Mouse (Mus musculus): Measurements from ENCODE around the gene Dhx8. TPM values are rescaled to one million over a fixed set of nuclear protein-coding genes. Genes with fewer than 3 reads are reported as not detected.

The Dhx8 gene
- polyA plus RNA-seq, 1 experiment from 2014 or later, result 20.4 TPM

GRCm38 (mm10) chr11:101785143-101785851, 52.6 kb downstream of the Dhx8 start, which contains the start of gene Etv4:
Etv4 (minus strand) TSS chr11:101785371.
- TF ChIP-seq CTCF (IDR thresholded peaks at IDR 0.05; ENCODE audit: low read depth), result no peak
- WGBS, result 0% methylated on average over 34 of the region's 35 CpGs
- Histone ChIP-seq H3K9me3 (replicated peaks; ENCODE audit: low read length) (no peaks in the 10 kb centered on the region), H3K36me3 (ENCODE audit: insufficient read depth, low read length) (no peaks in the 10 kb centered on the region), H3K27me3 (ENCODE audit: insufficient read depth, low read length) (peaks cover 21% of the 10 kb centered on the region), H3K4me2 (ENCODE audit: low read length) (peak within 1 kb of the TSS; percentile 94), H3K9ac (ENCODE audit: low read depth, low read length) (peak within 1 kb of the TSS; percentile 65), H3K27ac (peak within 1 kb of the TSS; percentile 70), H3K4me1 (replicated peaks; ENCODE audit: insufficient read depth, low read length) (peaks cover 18% of the 10 kb centered on the region; the same call in 1 of the 2 replicates), H3K4me3 (replicated peaks; ENCODE audit: low read depth, low read length) (peak within 1 kb of the TSS; percentile 53)
- ATAC-seq (replicated peaks; ENCODE audit: low FRiP score, low read depth) (peak; percentile 76), DNase-seq (ENCODE audit: low spot score) (peak; percentile 98)

GRCm38 (mm10) chr11:101785852-101786205, 53.1 kb downstream of the Dhx8 start:
- 0 out of 2 replicates have a peak overlapping the region, but pooled peaks have one; percentile 19 for H3K27ac ChIP-seq
- DNase-seq (ENCODE audit: low spot score), result no peak
- no peaks in the 10 kb centered on the region for H3K9me3 ChIP-seq (replicated peaks; ENCODE audit: low read length)
- WGBS, result 11% methylated on average over 7 of the region's 7 CpGs
- no peak for TF ChIP-seq CTCF (IDR thresholded peaks at IDR 0.05; ENCODE audit: low read depth)
- H3K27me3 ChIP-seq (ENCODE audit: insufficient read depth, low read length), result peaks cover 21% of the 10 kb centered on the region
- H3K4me1 ChIP-seq (replicated peaks; ENCODE audit: insufficient read depth, low read length), result peaks cover 22% of the 10 kb centered on the region
- ATAC-seq (replicated peaks; ENCODE audit: low FRiP score, low read depth), result no peak
- no peak overlapping the region for H3K9ac ChIP-seq (ENCODE audit: low read depth, low read length)
- no peaks in the 10 kb centered on the region for H3K36me3 ChIP-seq (ENCODE audit: insufficient read depth, low read length)
- H3K4me3 ChIP-seq (replicated peaks; ENCODE audit: low read depth, low read length), result peak overlapping the region; percentile 31
- peak overlapping the region; percentile 94 for H3K4me2 ChIP-seq (ENCODE audit: low read length)

- no peak for DNase-seq (ENCODE audit: low spot score)
- H3K27ac ChIP-seq, result peak overlapping the region; percentile 25; the same call in 1 of the 2 replicates
- H3K4me1 ChIP-seq (replicated peaks; ENCODE audit: insufficient read depth, low read length), result peaks cover 29% of the 10 kb centered on the region
- no peak overlapping the region for H3K4me3 ChIP-seq (replicated peaks; ENCODE audit: low read depth, low read length)
- no peak overlapping the region for H3K9ac ChIP-seq (ENCODE audit: low read depth, low read length)
- no peak for ATAC-seq (replicated peaks; ENCODE audit: low FRiP score, low read depth)
- no peaks in the 10 kb centered on the region for H3K36me3 ChIP-seq (ENCODE audit: insufficient read depth, low read length)
- H3K27me3 ChIP-seq (ENCODE audit: insufficient read depth, low read length), result peaks cover 21% of the 10 kb centered on the region
- no peaks in the 10 kb centered on the region for H3K9me3 ChIP-seq (replicated peaks; ENCODE audit: low read length)
- TF ChIP-seq CTCF (IDR thresholded peaks at IDR 0.05; ENCODE audit: low read depth), result no peak
- H3K4me2 ChIP-seq (ENCODE audit: low read length), result no peak overlapping the region
- 52% methylated on average over 7 of the region's 7 CpGs for WGBS
These were observed 53.9 kb downstream of the Dhx8 start for GRCm38 (mm10) chr11:101786651-101787050.

DNA sequence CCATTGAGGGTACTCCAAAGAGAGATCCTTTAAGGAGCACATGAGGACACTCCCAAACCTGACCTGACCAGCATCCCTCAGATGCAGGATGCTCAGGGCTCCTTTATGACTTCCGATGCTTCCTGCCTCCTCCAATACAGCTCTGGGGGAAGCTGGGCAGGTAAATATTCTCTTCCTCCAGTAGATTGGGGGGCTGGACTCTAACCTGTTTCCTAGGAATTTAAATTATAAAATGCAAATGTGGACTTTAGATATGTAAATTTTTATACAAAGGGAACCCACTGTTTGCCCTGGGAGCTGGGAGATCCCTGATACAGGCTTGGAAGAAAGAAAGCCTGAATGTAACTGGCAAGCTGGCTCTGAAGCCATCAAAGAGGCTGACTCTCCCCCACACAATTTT, 54.7 kb downstream of the Dhx8 start:
- DNase-seq (ENCODE audit: low spot score), result no peak
- no peak for ATAC-seq (replicated peaks; ENCODE audit: low FRiP score, low read depth)
- H3K27ac ChIP-seq, result no peak overlapping the region
- H3K4me3 ChIP-seq (replicated peaks; ENCODE audit: low read depth, low read length), result no peak overlapping the region
- 89% methylated on average over 1 of the region's 1 CpGs for whole genome bisulfite sequencing
- H3K36me3 ChIP-seq (ENCODE audit: insufficient read depth, low read length), result no peaks in the 10 kb centered on the region
- no peak overlapping the region for H3K9ac ChIP-seq (ENCODE audit: low read depth, low read length)
- H3K27me3 ChIP-seq (ENCODE audit: insufficient read depth, low read length), result peaks cover 21% of the 10 kb centered on the region
- peaks cover 32% of the 10 kb centered on the region for H3K4me1 ChIP-seq (replicated peaks; ENCODE audit: insufficient read depth, low read length)
- TF ChIP-seq CTCF (IDR thresholded peaks at IDR 0.05; ENCODE audit: low read depth), result no peak
- no peaks in the 10 kb centered on the region for H3K9me3 ChIP-seq (replicated peaks; ENCODE audit: low read length)
- no peak overlapping the region for H3K4me2 ChIP-seq (ENCODE audit: low read length)

DNA sequence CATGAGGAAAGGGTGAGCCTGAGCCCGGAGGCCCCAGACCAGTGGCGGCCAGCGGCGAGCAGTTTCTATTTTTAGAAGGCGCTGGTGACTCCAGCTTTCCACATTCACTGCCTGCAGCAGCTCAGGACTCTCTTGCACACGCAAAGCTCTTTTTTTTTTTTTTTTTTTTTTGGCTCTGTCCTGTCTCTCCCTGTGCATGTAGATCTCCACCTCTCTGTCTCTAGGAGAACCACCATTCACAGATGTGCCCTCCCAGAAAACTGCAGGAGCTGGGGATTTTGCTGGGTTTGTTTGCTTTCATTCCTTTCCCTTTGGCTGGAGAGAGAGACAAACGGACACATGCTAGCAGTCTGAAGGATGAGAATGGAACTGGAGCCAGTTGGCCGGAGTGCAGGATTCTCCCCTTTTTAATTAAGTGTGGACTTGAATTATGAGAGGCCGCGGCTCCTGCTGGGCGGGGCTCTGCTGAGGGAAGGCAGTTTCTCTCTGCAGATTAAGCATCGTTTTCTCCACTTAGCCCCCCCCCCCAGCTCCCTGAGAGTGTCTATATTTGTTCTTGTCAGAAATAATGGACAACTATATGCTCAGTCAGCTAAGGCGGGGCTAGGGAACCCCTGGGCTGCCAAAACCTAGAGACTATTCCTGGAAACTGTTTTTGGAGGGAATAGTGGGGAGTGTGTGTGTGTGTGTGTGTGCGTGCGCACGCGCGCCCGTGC, 58.2 kb downstream of the Dhx8 start:
- 16% methylated on average over 19 of the region's 19 CpGs for WGBS
- Histone ChIP-seq H3K4me3 (replicated peaks; ENCODE audit: low read depth, low read length) (peak overlapping the region; percentile 11; the same call in 1 of the 2 replicates), H3K9ac (ENCODE audit: low read depth, low read length) (no peak overlapping the region), H3K9me3 (replicated peaks; ENCODE audit: low read length) (no peaks in the 10 kb centered on the region), H3K36me3 (ENCODE audit: insufficient read depth, low read length) (no peaks in the 10 kb centered on the region), H3K27ac (peak overlapping the region; percentile 54; the same call in 1 of the 2 replicates), H3K4me1 (replicated peaks; ENCODE audit: insufficient read depth, low read length) (peaks cover 20% of the 10 kb centered on the region), H3K27me3 (ENCODE audit: insufficient read depth, low read length) (peaks cover 16% of the 10 kb centered on the region), H3K4me2 (ENCODE audit: low read length) (peak overlapping the region; percentile 40)
- TF ChIP-seq CTCF (IDR thresholded peaks at IDR 0.05; ENCODE audit: low read depth), result no peak
- no peak; the same call in 1 of the 2 replicates for ATAC-seq (replicated peaks; ENCODE audit: low FRiP score, low read depth)
- peak; percentile 89 for DNase-seq (ENCODE audit: low spot score)

GRCm38 (mm10) chr11:101797355-101797754, 64.6 kb downstream of the Dhx8 start:
- DNase-seq (ENCODE audit: low spot score) (no peak), ATAC-seq (replicated peaks; ENCODE audit: low FRiP score, low read depth) (no peak)
- H3K27ac ChIP-seq, result no peak overlapping the region
- no peak overlapping the region for H3K9ac ChIP-seq (ENCODE audit: low read depth, low read length)
- peaks cover 6% of the 10 kb centered on the region; the same call in 1 of the 2 replicates for H3K4me1 ChIP-seq (replicated peaks; ENCODE audit: insufficient read depth, low read length)
- TF ChIP-seq CTCF (IDR thresholded peaks at IDR 0.05; ENCODE audit: low read depth), result no peak
- 69% methylated on average over 2 of the region's 2 CpGs for WGBS
- H3K4me2 ChIP-seq (ENCODE audit: low read length), result no peak overlapping the region
- H3K4me3 ChIP-seq (replicated peaks; ENCODE audit: low read depth, low read length), result no peak overlapping the region
- H3K9me3 ChIP-seq (replicated peaks; ENCODE audit: low read length), result no peaks in the 10 kb centered on the region
- no peaks in the 10 kb centered on the region for H3K36me3 ChIP-seq (ENCODE audit: insufficient read depth, low read length)
- H3K27me3 ChIP-seq (ENCODE audit: insufficient read depth, low read length), result no peaks in the 10 kb centered on the region
